Mouse (Mus musculus) spleen, adult 2 months (tissue): Measurements from ENCODE around the gene 2810408A11Rik.

Experiments
- CTCF ChIP-seq: fragments of 200-500 bp; IDR thresholded peaks from 2 replicates; pipeline ENCODE4 v1.5.1; 2011; ENCODE audit warnings: mild to moderate bottlenecking, inconsistent platforms; ENCODE audit not compliant: insufficient read depth, insufficient read length, insufficient replicate concordance; ENCODE audit errors: extremely low read depth
- POLR2A ChIP-seq: fragments of 200-500 bp; IDR thresholded peaks from 2 replicates; pipeline ENCODE4 v1.6.1; 2011; ENCODE audit warnings: low read depth, low read length, inconsistent platforms

GRCm38 (mm10) chr11:69879711-69880110, 21.1 kb downstream of the 2810408A11Rik start:
- TF ChIP-seq CTCF (no peak), POLR2A (no peak)
